Mouse (Mus musculus): Measurements from ENCODE around the gene Sf3b3. TPM values are rescaled to one million over a fixed set of nuclear protein-coding genes. Genes with fewer than 3 reads are reported as not detected.
"Not testable (repeated sequence)": the region's sequence is repeated elsewhere in the genome, so short reads cannot be mapped to it uniquely, and the experiment has no call there.

Gene Sf3b3
- polyA plus RNA-seq, 1 experiment from 2014 or later: 163 TPM

GRCm38 (mm10) chr8:110881741-110882310, 35.2 kb upstream of the Sf3b3 start:
- Histone ChIP-seq H3K27me3 (no peaks in the 10 kb centered on the region), H3K4me1 (no peaks in the 10 kb centered on the region), H3K9me3 (replicated peaks) (no peaks in the 10 kb centered on the region), H3K4me2 (replicated peaks) (no peak overlapping the region), H3K36me3 (peaks cover 71% of the 10 kb centered on the region), H3K4me3 (no peak overlapping the region), H3K9ac (no peak overlapping the region), H3K27ac (no peak overlapping the region)
- 95% methylated on average over 10 of the region's 10 CpGs for WGBS
- ATAC-seq (ENCODE audit: low FRiP score): no peak

GRCm38 (mm10) chr8:110877862-110878261, 31.3 kb upstream of the Sf3b3 start:
- no peak for ATAC-seq (ENCODE audit: low FRiP score)
- Histone ChIP-seq H3K27ac (no peak overlapping the region), H3K9me3 (replicated peaks) (no peaks in the 10 kb centered on the region), H3K4me3 (no peak overlapping the region), H3K9ac (no peak overlapping the region), H3K4me1 (no peaks in the 10 kb centered on the region), H3K36me3 (peaks cover 80% of the 10 kb centered on the region), H3K27me3 (no peaks in the 10 kb centered on the region), H3K4me2 (replicated peaks) (no peak overlapping the region)
- 91% methylated on average over 4 of the region's 4 CpGs for WGBS

- ATAC-seq (ENCODE audit: low FRiP score): no peak
- Histone ChIP-seq H3K4me3 (no peak overlapping the region), H3K27ac (no peak overlapping the region), H3K36me3 (peaks cover 92% of the 10 kb centered on the region), H3K9ac (no peak overlapping the region), H3K4me2 (replicated peaks) (no peak overlapping the region), H3K9me3 (replicated peaks) (no peaks in the 10 kb centered on the region), H3K27me3 (no peaks in the 10 kb centered on the region), H3K4me1 (no peaks in the 10 kb centered on the region)
- WGBS: 97% methylated on average over 2 of the region's 2 CpGs
Measured at GRCm38 (mm10) chr8:110870501-110870900, 23.9 kb upstream of the Sf3b3 start.

GRCm38 (mm10) chr8:110861347-110862025, 14.9 kb upstream of the Sf3b3 start:
- H3K4me3 ChIP-seq; H3K9ac ChIP-seq; H3K4me2 ChIP-seq (replicated peaks); H3K9me3 ChIP-seq (replicated peaks); H3K27ac ChIP-seq; H3K27me3 ChIP-seq; H3K4me1 ChIP-seq; ATAC-seq (ENCODE audit: low FRiP score): not testable (repeated sequence)
- 93% methylated on average over 7 of the region's 7 CpGs for WGBS
- peaks cover 87% of the 10 kb centered on the region for H3K36me3 ChIP-seq

DNA sequence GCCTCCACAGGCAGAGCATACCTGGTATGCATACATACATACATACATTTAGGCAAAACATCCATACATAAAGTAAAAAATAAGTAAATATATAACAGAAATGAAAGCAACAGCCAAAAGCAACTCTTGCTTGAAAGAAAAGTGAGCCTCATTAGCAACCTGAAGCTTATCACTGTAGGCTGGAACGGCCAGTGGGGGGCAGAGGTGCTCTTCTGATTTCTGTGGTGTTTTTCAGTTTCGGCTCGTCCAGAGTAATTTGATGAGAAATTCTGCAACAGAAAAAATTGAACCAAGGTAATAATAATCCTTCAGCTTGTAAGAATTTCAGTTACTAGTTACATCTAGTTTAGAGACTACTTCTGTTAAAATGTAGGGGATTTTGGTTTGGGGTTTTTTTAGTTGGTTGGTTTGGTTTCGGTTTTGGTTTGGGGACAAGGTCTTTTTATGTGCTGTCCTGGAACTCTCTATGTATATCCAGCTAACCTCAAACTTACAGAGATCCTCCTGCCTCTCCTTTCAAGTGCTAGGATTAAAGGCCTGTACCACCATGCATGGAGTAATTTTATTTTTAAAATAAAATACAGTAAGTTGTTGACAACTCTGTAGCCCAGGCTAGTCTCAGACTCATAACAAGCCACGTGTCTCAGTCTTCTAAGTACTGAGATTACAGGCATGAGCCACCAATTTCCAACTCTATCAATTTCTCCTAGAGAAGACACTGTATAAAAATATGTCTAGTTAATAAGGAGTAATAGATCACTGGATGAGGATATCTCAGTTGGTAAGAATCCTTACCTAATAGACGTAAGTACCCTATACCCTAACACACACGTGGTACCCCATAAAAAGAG, 13.3 kb upstream of the Sf3b3 start:
- no peak for ATAC-seq (ENCODE audit: low FRiP score)
- no peak overlapping the region for H3K4me2 ChIP-seq (replicated peaks)
- peaks cover 89% of the 10 kb centered on the region for H3K36me3 ChIP-seq
- H3K4me3 ChIP-seq: no peak overlapping the region
- H3K4me1 ChIP-seq: no peaks in the 10 kb centered on the region
- no peaks in the 10 kb centered on the region for H3K27me3 ChIP-seq
- H3K9me3 ChIP-seq (replicated peaks): no peaks in the 10 kb centered on the region
- 90% methylated on average over 7 of the region's 7 CpGs for WGBS
- no peak overlapping the region for H3K9ac ChIP-seq
- H3K27ac ChIP-seq: no peak overlapping the region

DNA sequence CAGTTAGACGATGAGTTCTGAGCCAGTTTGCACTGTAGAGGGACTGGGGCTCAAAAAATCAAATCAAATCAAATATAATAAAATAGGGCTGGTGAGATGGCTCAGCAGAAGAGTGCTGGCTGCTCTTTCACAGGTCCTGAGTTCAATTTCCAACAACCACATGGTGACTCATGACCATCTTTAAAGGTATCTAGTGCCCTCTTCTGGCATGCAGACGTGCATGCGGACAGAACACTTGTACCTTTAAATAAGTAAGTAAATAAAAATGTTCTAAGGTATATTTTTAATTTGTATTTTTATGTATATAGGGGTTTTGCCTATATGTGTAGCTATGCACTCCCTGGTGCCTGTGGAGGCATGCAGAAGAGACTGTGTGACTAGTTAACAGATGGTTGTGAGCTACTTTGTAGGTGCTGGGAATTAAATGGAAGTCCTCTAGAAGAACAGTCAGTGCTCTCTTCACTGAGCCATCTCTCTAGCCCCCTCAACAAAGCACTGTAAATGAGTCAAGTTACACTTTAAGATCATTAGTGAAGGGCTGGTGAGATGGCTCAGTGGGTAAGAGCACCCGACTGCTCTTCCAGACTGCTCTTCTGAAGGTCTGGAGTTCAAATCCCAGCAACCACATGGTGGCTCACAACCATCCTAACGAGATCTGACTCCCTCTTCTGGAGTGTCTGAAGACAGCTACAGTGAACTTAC, 10.3 kb upstream of the Sf3b3 start:
- H3K4me3 ChIP-seq: no peak overlapping the region
- H3K27me3 ChIP-seq: no peaks in the 10 kb centered on the region
- no peaks in the 10 kb centered on the region for H3K4me1 ChIP-seq
- no peak overlapping the region for H3K4me2 ChIP-seq (replicated peaks)
- peaks cover 87% of the 10 kb centered on the region for H3K36me3 ChIP-seq
- H3K9me3 ChIP-seq (replicated peaks): no peaks in the 10 kb centered on the region
- WGBS: 90% methylated on average over 5 of the region's 5 CpGs
- no peak overlapping the region for H3K9ac ChIP-seq
- no peak overlapping the region for H3K27ac ChIP-seq
- ATAC-seq (ENCODE audit: low FRiP score): no peak

DNA sequence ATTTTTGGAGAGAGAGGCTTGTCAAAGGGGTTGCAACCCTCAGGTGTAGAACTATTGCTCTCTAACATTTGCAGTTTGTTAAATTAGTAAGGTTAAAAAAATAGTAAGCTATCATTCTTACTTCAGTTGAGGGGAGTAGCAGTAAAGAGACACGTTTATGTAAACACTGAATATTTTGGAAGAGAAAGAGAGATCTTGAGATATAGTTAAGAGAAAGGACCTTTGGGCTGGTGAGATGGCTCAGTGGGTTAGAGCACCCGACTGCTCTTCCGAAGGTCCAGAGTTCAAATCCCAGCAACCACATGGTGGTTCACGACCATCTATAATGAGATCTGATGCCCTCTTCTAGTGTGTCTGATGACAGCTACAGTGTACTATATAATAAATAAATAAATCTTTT, 9.5 kb upstream of the Sf3b3 start:
- not testable (repeated sequence) for ATAC-seq (ENCODE audit: low FRiP score)

DNA sequence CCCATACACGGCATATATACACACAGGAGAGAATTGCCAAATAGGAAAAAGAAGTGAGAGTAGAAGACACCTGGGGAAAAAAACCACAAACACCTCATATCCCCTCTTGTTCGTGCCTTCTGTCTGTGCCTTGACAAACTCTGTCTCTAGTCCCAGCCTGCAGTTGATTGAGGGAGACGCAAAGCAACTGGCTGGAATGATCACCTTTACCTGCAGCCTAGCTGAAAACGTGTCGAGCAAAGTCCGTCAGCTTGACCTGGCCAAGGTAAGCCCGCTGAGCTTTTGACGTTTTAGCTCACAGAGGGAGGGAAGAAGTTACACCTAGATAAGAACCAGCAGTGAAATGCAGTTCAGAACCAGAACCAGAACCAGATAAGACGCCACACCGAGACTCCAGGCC, 4.6 kb upstream of the Sf3b3 start:
- H3K9me3 ChIP-seq (replicated peaks): no peaks in the 10 kb centered on the region
- H3K4me2 ChIP-seq (replicated peaks): no peak overlapping the region
- peaks cover 11% of the 10 kb centered on the region for H3K4me1 ChIP-seq
- H3K27me3 ChIP-seq: no peaks in the 10 kb centered on the region
- H3K36me3 ChIP-seq: peaks cover 64% of the 10 kb centered on the region
- H3K27ac ChIP-seq: no peak overlapping the region
- no peak for ATAC-seq (ENCODE audit: low FRiP score)
- no peak overlapping the region for H3K9ac ChIP-seq
- WGBS: 94% methylated on average over 10 of the region's 10 CpGs
- no peak overlapping the region for H3K4me3 ChIP-seq

More for the DNA sequence above, 9.5 kb upstream of the Sf3b3 start:
- H3K4me2 ChIP-seq (replicated peaks); H3K27ac ChIP-seq; H3K27me3 ChIP-seq; H3K9ac ChIP-seq; H3K4me1 ChIP-seq; H3K9me3 ChIP-seq (replicated peaks); H3K4me3 ChIP-seq: not testable (repeated sequence)
- peaks cover 91% of the 10 kb centered on the region for H3K36me3 ChIP-seq
- WGBS: 98% methylated on average over 4 of the region's 4 CpGs

- peak overlapping the region; percentile 84 for H3K4me2 ChIP-seq (replicated peaks)
- peak overlapping the region; percentile 78 for H3K9ac ChIP-seq
- H3K4me1 ChIP-seq: peaks cover 25% of the 10 kb centered on the region
- ATAC-seq (ENCODE audit: low FRiP score): no peak
- H3K36me3 ChIP-seq: peaks cover 50% of the 10 kb centered on the region
- H3K27ac ChIP-seq: no peak overlapping the region
- peak overlapping the region; percentile 91 for H3K4me3 ChIP-seq
- no peaks in the 10 kb centered on the region for H3K9me3 ChIP-seq (replicated peaks)
- 71% methylated on average over 14 of the region's 14 CpGs for WGBS
- no peaks in the 10 kb centered on the region for H3K27me3 ChIP-seq
Measured at GRCm38 (mm10) chr8:110847645-110848495, 1.3 kb upstream of the Sf3b3 start.

- H3K4me1 ChIP-seq: peaks cover 25% of the 10 kb centered on the region
- peaks cover 50% of the 10 kb centered on the region for H3K36me3 ChIP-seq
- ATAC-seq (ENCODE audit: low FRiP score): 0 out of 2 replicates have a peak, but pooled peaks have one; percentile 6
- H3K4me3 ChIP-seq: peak overlapping the region; percentile 91
- H3K27me3 ChIP-seq: no peaks in the 10 kb centered on the region
- no peaks in the 10 kb centered on the region for H3K9me3 ChIP-seq (replicated peaks)
- H3K4me2 ChIP-seq (replicated peaks): peak overlapping the region; percentile 84
- H3K27ac ChIP-seq: peak overlapping the region; percentile 90
- H3K9ac ChIP-seq: peak overlapping the region; percentile 78
- 1% methylated on average over 13 of the region's 13 CpGs for WGBS
Measured at GRCm38 (mm10) chr8:110847171-110847549, 573 bp upstream of the Sf3b3 start.

- peaks cover 25% of the 10 kb centered on the region for H3K4me1 ChIP-seq
- no peaks in the 10 kb centered on the region for H3K27me3 ChIP-seq
- peak overlapping the region; percentile 91 for H3K9ac ChIP-seq
- H3K4me3 ChIP-seq: peak overlapping the region; percentile 91
- H3K9me3 ChIP-seq (replicated peaks): no peaks in the 10 kb centered on the region
- H3K36me3 ChIP-seq: peaks cover 47% of the 10 kb centered on the region
- 10% methylated on average over 17 of the region's 17 CpGs for WGBS
- H3K4me2 ChIP-seq (replicated peaks): peak overlapping the region; percentile 84
- no peak for ATAC-seq (ENCODE audit: low FRiP score)
- peak overlapping the region; percentile 90 for H3K27ac ChIP-seq
Measured at GRCm38 (mm10) chr8:110845821-110846404, 674 bp downstream of the Sf3b3 start.
